Mouse (Mus musculus): ENCODE data around the gene Rnf130. TPM values are rescaled to one million over a fixed set of nuclear protein-coding genes. Genes with fewer than 3 reads are reported as not detected.
A peak's percentile ranks its signal among the peaks of the same experiment; 100 is the strongest.

Rnf130 gene
- polyA plus RNA-seq, 1 experiment from 2014 or later: 77.3 TPM

DNA sequence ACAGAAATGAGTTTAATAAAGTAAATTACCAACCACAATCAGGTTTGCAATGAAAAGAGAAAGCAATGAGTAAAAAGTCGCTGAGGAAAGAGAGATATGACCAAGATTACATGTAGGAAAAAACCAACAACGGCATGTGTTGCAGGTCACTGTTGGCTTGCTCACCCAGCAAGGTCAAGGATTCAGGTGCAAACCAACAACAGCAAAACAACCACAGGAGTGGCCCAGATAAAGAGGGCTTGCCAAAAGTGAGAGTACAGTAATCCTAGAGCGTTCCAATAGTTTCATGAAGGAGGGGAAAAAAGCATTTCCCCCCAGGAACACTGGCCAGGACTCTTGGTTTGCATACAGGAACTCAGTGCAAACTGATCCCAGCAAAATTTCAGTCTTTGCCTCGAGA is 28.7 kb upstream of the Rnf130 start:
- no peak overlapping the region for H3K9ac ChIP-seq
- H3K4me2 ChIP-seq: no peak overlapping the region
- no peak overlapping the region for H3K4me3 ChIP-seq
- H3K27ac ChIP-seq: no peak overlapping the region
- peaks cover 9% of the 10 kb centered on the region for H3K4me1 ChIP-seq
- 59% methylated on average over 4 of the region's 4 CpGs for WGBS
- no peak for ATAC-seq (ENCODE audit: insufficient number of reproducible peaks, low FRiP score, low TSS enrichment, low read depth)
- no peaks in the 10 kb centered on the region for H3K36me3 ChIP-seq
- no peaks in the 10 kb centered on the region for H3K27me3 ChIP-seq
- H3K9me3 ChIP-seq: no peaks in the 10 kb centered on the region

- Histone ChIP-seq H3K27me3 (no peaks in the 10 kb centered on the region), H3K4me2 (no peak overlapping the region), H3K4me3 (no peak overlapping the region), H3K9ac (no peak overlapping the region), H3K27ac (no peak overlapping the region), H3K36me3 (no peaks in the 10 kb centered on the region), H3K9me3 (no peaks in the 10 kb centered on the region), H3K4me1 (peaks cover 9% of the 10 kb centered on the region)
- WGBS: 52% methylated on average over 5 of the region's 5 CpGs
- no peak for ATAC-seq (ENCODE audit: insufficient number of reproducible peaks, low FRiP score, low TSS enrichment, low read depth)
Measured at GRCm38 (mm10) chr11:49997321-49997720, 27.8 kb upstream of the Rnf130 start.

- WGBS: 85% methylated on average over 4 of the region's 4 CpGs
- no peak for ATAC-seq (ENCODE audit: insufficient number of reproducible peaks, low FRiP score, low TSS enrichment, low read depth)
Measured at GRCm38 (mm10) chr11:50002853-50003252, 22.3 kb upstream of the Rnf130 start.

DNA sequence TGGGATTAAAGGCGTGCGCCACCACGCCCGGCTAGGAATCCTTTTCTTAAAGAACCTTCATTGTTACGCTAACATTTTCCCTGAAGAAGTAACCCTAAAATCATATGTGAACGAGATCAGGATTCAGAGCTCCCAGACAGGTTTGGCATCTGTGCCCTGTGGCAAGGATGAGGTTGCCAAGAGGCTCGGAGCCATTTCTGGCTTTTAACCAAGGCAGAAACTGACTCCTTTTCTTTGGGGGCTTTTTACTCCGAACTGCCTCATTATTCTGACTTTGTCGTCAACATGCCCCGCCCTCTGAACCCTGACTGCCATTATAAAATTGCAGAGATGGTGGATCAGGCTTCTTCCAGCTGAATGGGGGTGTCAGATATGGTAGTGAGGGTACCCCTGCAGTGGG is 17.4 kb upstream of the Rnf130 start:
- no peaks in the 10 kb centered on the region for H3K36me3 ChIP-seq
- H3K9ac ChIP-seq: no peak overlapping the region
- H3K27ac ChIP-seq: no peak overlapping the region
- no peaks in the 10 kb centered on the region for H3K27me3 ChIP-seq
- H3K4me2 ChIP-seq: no peak overlapping the region
- peaks cover 4% of the 10 kb centered on the region; the same call in 1 of the 2 replicates for H3K4me1 ChIP-seq
- H3K9me3 ChIP-seq: no peaks in the 10 kb centered on the region
- ATAC-seq (ENCODE audit: insufficient number of reproducible peaks, low FRiP score, low TSS enrichment, low read depth): no peak
- 67% methylated on average over 10 of the region's 10 CpGs for WGBS
- H3K4me3 ChIP-seq: no peak overlapping the region

More at GRCm38 (mm10) chr11:50002853-50003252, 22.3 kb upstream of the Rnf130 start:
- H3K27me3 ChIP-seq: no peaks in the 10 kb centered on the region
- peaks cover 2% of the 10 kb centered on the region; the same call in 1 of the 2 replicates for H3K4me1 ChIP-seq
- no peak overlapping the region for H3K27ac ChIP-seq
- no peak overlapping the region for H3K4me2 ChIP-seq
- no peaks in the 10 kb centered on the region for H3K36me3 ChIP-seq
- H3K4me3 ChIP-seq: no peak overlapping the region
- no peaks in the 10 kb centered on the region for H3K9me3 ChIP-seq
- no peak overlapping the region for H3K9ac ChIP-seq

DNA sequence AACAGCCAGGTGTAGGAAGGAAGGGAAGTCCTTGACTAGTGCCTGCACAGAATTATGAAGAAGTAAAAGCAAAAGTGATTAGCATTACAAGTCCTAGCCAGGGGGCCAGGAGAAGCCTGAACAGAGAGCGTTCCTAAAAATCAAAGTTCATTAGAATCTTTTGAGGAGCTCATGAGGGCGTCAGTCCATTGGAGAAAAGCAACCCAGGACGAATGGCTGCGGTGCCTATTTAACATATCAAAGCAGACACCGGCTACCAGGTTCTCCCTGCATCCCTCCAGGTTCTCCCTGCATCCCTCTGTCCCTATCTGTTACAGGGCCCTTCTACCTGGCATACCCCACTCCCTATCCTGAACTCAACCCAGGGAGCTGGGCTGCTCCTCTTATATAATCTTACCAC is 16.9 kb upstream of the Rnf130 start:
- 29% methylated on average over 5 of the region's 5 CpGs for WGBS
- Histone ChIP-seq H3K9me3 (no peaks in the 10 kb centered on the region), H3K27ac (no peak overlapping the region), H3K36me3 (no peaks in the 10 kb centered on the region), H3K27me3 (no peaks in the 10 kb centered on the region), H3K4me1 (peaks cover 4% of the 10 kb centered on the region; the same call in 1 of the 2 replicates), H3K4me3 (no peak overlapping the region), H3K4me2 (no peak overlapping the region), H3K9ac (no peak overlapping the region)
- no peak for ATAC-seq (ENCODE audit: insufficient number of reproducible peaks, low FRiP score, low TSS enrichment, low read depth)

- Histone ChIP-seq H3K27ac (no peak overlapping the region), H3K36me3 (no peaks in the 10 kb centered on the region), H3K9ac (no peak overlapping the region), H3K9me3 (no peaks in the 10 kb centered on the region), H3K4me1 (peaks cover under 1% of the 10 kb centered on the region; the same call in 1 of the 2 replicates), H3K27me3 (no peaks in the 10 kb centered on the region), H3K4me2 (no peak overlapping the region), H3K4me3 (no peak overlapping the region)
- ATAC-seq (ENCODE audit: insufficient number of reproducible peaks, low FRiP score, low TSS enrichment, low read depth): no peak
- 77% methylated on average over 6 of the region's 6 CpGs for whole genome bisulfite sequencing
Measured at GRCm38 (mm10) chr11:50013016-50013415, 12.1 kb upstream of the Rnf130 start.

DNA sequence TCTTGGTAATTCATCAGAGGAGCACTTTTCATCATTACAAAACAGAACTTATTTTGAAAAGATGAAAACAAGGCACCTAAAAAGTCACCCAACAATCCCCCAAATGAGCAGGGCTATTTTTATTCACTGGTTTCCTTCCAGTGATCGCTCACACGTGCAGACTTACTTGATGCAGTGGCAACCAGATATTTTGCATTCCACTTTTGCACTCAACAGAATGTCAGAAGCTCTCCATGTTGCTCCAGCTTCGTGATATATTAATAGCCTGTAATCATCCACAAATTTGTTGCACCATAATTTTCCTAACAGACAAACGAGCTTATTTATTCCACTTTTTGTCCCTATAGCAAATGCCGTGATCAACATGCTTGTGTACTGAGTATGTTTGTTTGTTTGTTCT is 8.6 kb upstream of the Rnf130 start:
- WGBS: 69% methylated on average over 5 of the region's 5 CpGs
- Histone ChIP-seq H3K27me3 (no peaks in the 10 kb centered on the region), H3K4me3 (no peak overlapping the region), H3K36me3 (no peaks in the 10 kb centered on the region), H3K27ac (no peak overlapping the region), H3K9ac (no peak overlapping the region), H3K9me3 (no peaks in the 10 kb centered on the region), H3K4me2 (no peak overlapping the region), H3K4me1 (no peaks in the 10 kb centered on the region)
- ATAC-seq (ENCODE audit: insufficient number of reproducible peaks, low FRiP score, low TSS enrichment, low read depth): no peak

DNA sequence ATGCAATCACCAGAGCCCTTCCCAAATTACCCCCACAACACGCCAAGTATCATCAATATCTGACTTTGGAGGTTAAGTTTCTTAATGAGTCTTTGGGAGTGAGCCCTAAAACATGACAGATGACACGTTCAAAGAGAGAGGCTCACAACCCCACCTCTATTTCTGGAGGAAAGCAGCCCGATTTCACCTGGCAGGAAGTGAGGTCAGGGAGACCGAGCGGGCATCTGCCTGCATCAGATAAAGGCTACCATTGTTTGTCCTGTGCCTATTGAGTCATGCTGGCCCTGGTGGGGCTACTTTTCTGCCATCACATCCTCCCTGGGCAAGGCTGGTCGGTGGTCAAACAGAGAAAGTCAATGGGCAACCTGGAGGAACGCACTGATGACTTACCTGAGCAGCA is 7.6 kb upstream of the Rnf130 start:
- Histone ChIP-seq H3K9me3 (no peaks in the 10 kb centered on the region), H3K4me1 (no peaks in the 10 kb centered on the region), H3K27ac (no peak overlapping the region), H3K9ac (no peak overlapping the region), H3K27me3 (no peaks in the 10 kb centered on the region), H3K4me2 (no peak overlapping the region), H3K36me3 (no peaks in the 10 kb centered on the region), H3K4me3 (no peak overlapping the region)
- 75% methylated on average over 7 of the region's 7 CpGs for WGBS
- no peak for ATAC-seq (ENCODE audit: insufficient number of reproducible peaks, low FRiP score, low TSS enrichment, low read depth)

GRCm38 (mm10) chr11:50018848-50019247 is 6.3 kb upstream of the Rnf130 start:
- H3K27ac ChIP-seq: no peak overlapping the region
- H3K9me3 ChIP-seq: no peaks in the 10 kb centered on the region
- no peak overlapping the region for H3K9ac ChIP-seq
- H3K4me1 ChIP-seq: no peaks in the 10 kb centered on the region
- H3K27me3 ChIP-seq: no peaks in the 10 kb centered on the region
- no peak overlapping the region for H3K4me2 ChIP-seq
- H3K36me3 ChIP-seq: no peaks in the 10 kb centered on the region
- H3K4me3 ChIP-seq: no peak overlapping the region
- ATAC-seq (ENCODE audit: insufficient number of reproducible peaks, low FRiP score, low TSS enrichment, low read depth): no peak

DNA sequence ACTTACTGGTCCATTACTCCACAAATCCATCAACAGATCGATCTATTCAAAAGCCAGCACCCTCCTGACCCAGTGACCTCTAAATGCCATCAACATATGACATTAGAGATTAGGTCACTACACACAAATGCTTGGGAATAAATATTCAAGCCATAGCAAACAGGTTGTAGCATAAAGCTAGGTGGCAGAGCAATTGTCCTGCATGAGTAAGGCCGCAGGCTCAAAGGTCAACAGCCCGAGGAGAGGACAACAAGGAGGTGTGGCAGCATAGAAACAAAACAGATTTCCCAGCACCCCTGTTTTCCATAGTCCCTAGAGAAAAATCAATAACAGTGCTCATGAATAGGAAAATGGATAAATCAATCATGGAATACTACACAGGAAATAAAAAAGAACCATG is 3.1 kb upstream of the Rnf130 start:
- H3K9ac ChIP-seq: no peak overlapping the region

GRCm38 (mm10) chr11:50024445-50024832 is 707 bp upstream of the Rnf130 start:
- no peak overlapping the region for H3K9ac ChIP-seq
- peaks cover 19% of the 10 kb centered on the region for H3K4me1 ChIP-seq
- WGBS: 51% methylated on average over 6 of the region's 6 CpGs
- no peak overlapping the region for H3K27ac ChIP-seq
- H3K27me3 ChIP-seq: no peaks in the 10 kb centered on the region
- H3K9me3 ChIP-seq: no peaks in the 10 kb centered on the region
- peak overlapping the region; percentile 68 for H3K4me2 ChIP-seq
- no peaks in the 10 kb centered on the region for H3K36me3 ChIP-seq
- peak overlapping the region; percentile 88 for H3K4me3 ChIP-seq
- ATAC-seq (ENCODE audit: insufficient number of reproducible peaks, low FRiP score, low TSS enrichment, low read depth): no peak

More for the DNA sequence above, 3.1 kb upstream of the Rnf130 start:
- Histone ChIP-seq H3K4me2 (no peak overlapping the region), H3K4me3 (no peak overlapping the region), H3K27me3 (no peaks in the 10 kb centered on the region), H3K4me1 (peaks cover 9% of the 10 kb centered on the region), H3K9me3 (no peaks in the 10 kb centered on the region), H3K27ac (no peak overlapping the region), H3K36me3 (no peaks in the 10 kb centered on the region)
- ATAC-seq (ENCODE audit: insufficient number of reproducible peaks, low FRiP score, low TSS enrichment, low read depth): no peak
- 80% methylated on average over 3 of the region's 3 CpGs for WGBS

DNA sequence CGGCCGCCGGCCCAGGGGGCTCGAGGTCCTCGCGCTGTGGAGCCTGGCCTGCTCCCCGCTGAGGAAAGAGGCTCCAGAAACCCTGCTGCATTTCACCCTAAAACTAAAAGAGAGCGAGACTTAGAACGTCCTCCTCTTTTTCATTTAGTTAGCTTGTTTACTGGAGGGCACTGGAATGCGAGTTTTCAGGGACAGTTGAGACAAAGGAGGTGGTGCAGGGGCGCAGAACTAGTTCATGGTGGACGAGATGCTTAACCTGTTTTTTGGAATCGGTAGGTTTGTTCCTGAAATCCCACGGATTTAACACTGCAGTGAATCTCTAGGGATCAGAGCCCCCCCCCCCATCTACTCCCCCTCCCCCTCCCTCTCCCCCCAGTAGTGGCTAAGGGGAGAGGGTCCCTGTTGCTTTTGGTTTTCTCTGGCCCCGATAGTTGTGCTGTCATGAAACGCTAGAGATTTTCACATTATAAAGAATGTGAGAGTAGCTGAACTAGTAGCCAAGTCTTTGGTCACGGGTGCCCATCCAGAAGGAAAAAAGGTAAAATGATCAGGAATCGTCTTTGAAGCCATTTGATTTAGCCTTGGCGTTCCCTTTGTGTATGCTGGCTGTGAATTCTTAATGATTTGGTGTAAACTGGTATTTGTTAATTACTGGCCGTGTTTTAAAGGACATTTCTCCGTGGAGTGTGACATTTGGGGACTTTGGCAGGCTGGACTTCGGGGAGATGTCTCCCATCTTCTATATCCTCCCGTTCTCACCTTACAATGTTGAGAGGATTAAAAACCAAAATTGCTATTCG is 775 bp downstream of the Rnf130 start:
- H3K4me2 ChIP-seq: peak overlapping the region; percentile 68
- no peaks in the 10 kb centered on the region for H3K36me3 ChIP-seq
- peak overlapping the region; percentile 88 for H3K4me3 ChIP-seq
- H3K27me3 ChIP-seq: no peaks in the 10 kb centered on the region
- H3K27ac ChIP-seq: peak overlapping the region; percentile 93
- peak overlapping the region; percentile 86 for H3K9ac ChIP-seq
- 5% methylated on average over 24 of the region's 24 CpGs for WGBS
- peaks cover 19% of the 10 kb centered on the region for H3K4me1 ChIP-seq
- 0 out of 2 replicates have a peak, but pooled peaks have one; percentile 6 for ATAC-seq (ENCODE audit: insufficient number of reproducible peaks, low FRiP score, low TSS enrichment, low read depth)
- no peaks in the 10 kb centered on the region for H3K9me3 ChIP-seq
